Mouse (Mus musculus) bone marrow macrophage, adult 2 months (primary cell): Measurements from ENCODE around the gene Crygs.

ENCODE experiments used
- CTCF ChIP-seq: IDR thresholded peaks from 2 replicates; pipeline ENCODE4 v1.5.1; 2012; ENCODE audit warnings: low read depth, mild to moderate bottlenecking, low read length, moderate library complexity
- POLR2A ChIP-seq: IDR thresholded peaks from 2 replicates; pipeline ENCODE4 v1.6.1; 2012; ENCODE audit warnings: mild to moderate bottlenecking, low read depth, low read length, borderline replicate concordance

DNA sequence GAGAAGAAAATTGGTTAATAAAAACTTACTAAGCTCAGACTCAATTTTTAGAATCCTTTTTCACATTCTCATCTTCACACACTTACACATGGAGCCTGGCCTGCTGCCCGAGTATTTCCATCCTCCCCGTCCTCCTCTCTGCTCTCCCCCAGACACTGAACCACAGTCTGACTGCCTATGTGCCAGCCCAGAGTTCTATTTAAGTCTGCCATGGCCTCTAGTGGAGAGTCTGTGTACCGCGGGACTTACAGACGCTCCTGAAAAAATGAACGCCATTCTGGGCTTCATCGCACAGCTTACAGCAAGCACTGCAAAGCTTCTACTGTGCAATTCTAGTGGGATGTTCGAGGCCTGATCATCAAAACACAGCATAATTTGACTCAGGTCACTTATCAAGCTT lies 9.4 kb upstream of the Crygs start:
- TF ChIP-seq CTCF (no peak), POLR2A (no peak)
